Mouse (Mus musculus) E14TG2a.4 (cell line): Measurements from ENCODE around the gene Thada.

ENCODE experiments used
- CTCF ChIP-seq: conservative IDR thresholded peaks from 2 replicates; pipeline ENCODE4 v1.5.1; 2014; ENCODE audit warnings: low read length
- NANOG ChIP-seq: IDR thresholded peaks from 2 replicates; pipeline ENCODE4 v1.6.1; 2014; ENCODE audit warnings: borderline replicate concordance, low read length, mixed read lengths
- POU5F1 ChIP-seq: IDR thresholded peaks from 2 replicates; pipeline ENCODE4 v1.6.1; 2014; ENCODE audit warnings: low read length, borderline replicate concordance

GRCm38 (mm10) chr17:84512516-84513085 lies 46.6 kb upstream of the Thada start:
- TF ChIP-seq CTCF (no peak), NANOG (no peak), POU5F1 (no peak)
